Mouse (Mus musculus) heart, embryonic 16.5 days (tissue): Measurements from ENCODE around the gene Gm44973. TPM values are rescaled to one million over a fixed set of nuclear protein-coding genes. Genes with fewer than 3 reads are reported as not detected.
A peak's percentile ranks its signal among the peaks of the same experiment; 100 is the strongest.

ENCODE experiments used
- ATAC-seq: fragments of 200-750 bp; cut with Nextera tagmentation; replicated peaks from 2 replicates; pipeline ENCODE4 v1.8.0; 2017; ENCODE audit warnings: moderate number of reproducible peaks; ENCODE audit not compliant: insufficient read depth, low FRiP score; ENCODE audit errors: extremely low read depth
- H3K27ac ChIP-seq: fragments of 300-500 bp; sonication (generic); 2 replicates; pipeline ENCODE4 v1.5.1; 2014; ENCODE audit warnings: mild to moderate bottlenecking, low read length, control low read depth, moderate library complexity
- H3K27me3 ChIP-seq: fragments of 300-500 bp; sonication (generic); 2 replicates; pipeline ENCODE4 v1.6.1; 2014; ENCODE audit warnings: low read length, mixed read lengths; ENCODE audit not compliant: control insufficient read depth, insufficient read depth
- H3K36me3 ChIP-seq: fragments of 300-500 bp; sonication (generic); 2 replicates; pipeline ENCODE4 v1.6.1; 2014; ENCODE audit not compliant: control insufficient read depth, insufficient read depth
- H3K4me1 ChIP-seq: fragments of 300-500 bp; sonication (generic); 2 replicates; pipeline ENCODE4 v1.6.1; 2014; ENCODE audit warnings: low read length, mixed read lengths; ENCODE audit not compliant: control insufficient read depth, insufficient read depth
- H3K4me2 ChIP-seq: fragments of 300-500 bp; sonication (generic); 2 replicates; pipeline ENCODE4 v1.6.1; 2014; ENCODE audit warnings: low read depth, mild to moderate bottlenecking, control low read depth, low read length
- H3K4me3 ChIP-seq: fragments of 300-500 bp; sonication (generic); 2 replicates; pipeline ENCODE4 v1.5.1; 2014; ENCODE audit warnings: mild to moderate bottlenecking, control low read depth, low read length
- H3K9ac ChIP-seq: fragments of 300-500 bp; sonication (generic); 2 replicates; pipeline ENCODE4 v1.6.1; 2014; ENCODE audit warnings: low read length, control low read depth
- H3K9me3 ChIP-seq: fragments of 300-500 bp; sonication (generic); replicated peaks from 2 replicates; pipeline ENCODE4 v1.6.1; 2016; ENCODE audit warnings: low read length; ENCODE audit not compliant: control insufficient read depth
- WGBS: fragments of 180-500 bp; shearing (Covaris S2); extraction: QIAGEN DNeasy Blood & Tissue Kit; methylation state at CpG from one replicate; pipeline ENCODE4 v1.1.7; 2014; 5-methylcytosine and 5-hydroxymethylcytosine counted together
- polyA plus RNA-seq: library from polyadenylated mRNA; unstranded; fragments of >200 nt; fragmentation: Nextera tagmentation; extraction: Ambion mirVana; gene quantifications from 2 replicates; pipeline ENCODE4 v1.2.1, GENCODE M21; 2015

Gene Gm44973
- polyA plus RNA-seq, 1 experiment from 2014 or later: 0.95 TPM

- Histone ChIP-seq H3K4me2 (peak overlapping the region; percentile 92), H3K4me1 (peaks cover 26% of the 10 kb centered on the region), H3K4me3 (peak overlapping the region; percentile 78), H3K27ac (no peak overlapping the region), H3K9ac (no peak overlapping the region), H3K27me3 (peaks cover 53% of the 10 kb centered on the region), H3K36me3 (no peaks in the 10 kb centered on the region), H3K9me3 (no peaks in the 10 kb centered on the region)
- WGBS: 9% methylated on average over 45 of the region's 45 CpGs
- ATAC-seq: no peak
Measured at GRCm38 (mm10) chr7:5052931-5053343, 37.6 kb downstream of the Gm44973 start.

DNA sequence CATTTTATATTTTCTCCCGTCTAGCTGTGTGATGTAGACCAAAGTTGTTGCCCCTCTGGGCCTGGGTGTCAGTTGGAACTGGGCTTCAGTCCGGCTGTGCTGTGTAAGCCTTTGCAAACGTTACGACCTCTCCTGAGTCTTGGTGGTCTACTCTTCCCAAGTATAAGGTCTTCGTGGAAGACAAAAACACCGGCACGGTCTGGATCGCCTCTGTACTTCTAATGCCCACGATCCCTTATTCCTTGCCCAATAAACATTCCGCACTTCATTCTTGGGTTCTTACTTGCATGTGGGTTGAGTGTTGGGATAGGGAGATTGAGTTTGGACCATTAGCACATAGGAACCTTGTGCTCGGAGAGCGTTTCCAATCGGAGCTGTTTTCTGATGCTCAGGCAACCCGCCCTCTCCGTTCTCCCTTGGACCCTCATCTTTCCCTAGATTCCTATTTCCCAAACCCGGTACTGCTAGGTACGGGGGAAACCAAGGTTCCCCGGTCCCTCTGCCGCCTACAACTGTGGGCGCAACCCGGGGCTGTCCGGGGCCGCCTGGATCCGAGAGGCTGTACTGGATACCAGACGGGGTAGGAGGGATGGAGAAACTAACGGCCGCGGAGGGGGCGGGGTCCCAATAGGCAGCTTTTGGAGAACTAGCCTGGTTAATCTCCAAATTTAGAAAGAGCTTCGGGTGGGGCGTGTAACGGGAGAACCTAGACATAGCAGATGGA lies 38.3 kb downstream of the Gm44973 start:
- Histone ChIP-seq H3K27me3 (peaks cover 56% of the 10 kb centered on the region), H3K4me2 (peak overlapping the region; percentile 52), H3K4me3 (peak overlapping the region; percentile 78), H3K4me1 (peaks cover 26% of the 10 kb centered on the region), H3K9ac (peak overlapping the region; percentile 23; the same call in 1 of the 2 replicates), H3K9me3 (no peaks in the 10 kb centered on the region), H3K36me3 (no peaks in the 10 kb centered on the region), H3K27ac (no peak overlapping the region)
- ATAC-seq: no peak
- 12% methylated on average over 32 of the region's 32 CpGs for WGBS

DNA sequence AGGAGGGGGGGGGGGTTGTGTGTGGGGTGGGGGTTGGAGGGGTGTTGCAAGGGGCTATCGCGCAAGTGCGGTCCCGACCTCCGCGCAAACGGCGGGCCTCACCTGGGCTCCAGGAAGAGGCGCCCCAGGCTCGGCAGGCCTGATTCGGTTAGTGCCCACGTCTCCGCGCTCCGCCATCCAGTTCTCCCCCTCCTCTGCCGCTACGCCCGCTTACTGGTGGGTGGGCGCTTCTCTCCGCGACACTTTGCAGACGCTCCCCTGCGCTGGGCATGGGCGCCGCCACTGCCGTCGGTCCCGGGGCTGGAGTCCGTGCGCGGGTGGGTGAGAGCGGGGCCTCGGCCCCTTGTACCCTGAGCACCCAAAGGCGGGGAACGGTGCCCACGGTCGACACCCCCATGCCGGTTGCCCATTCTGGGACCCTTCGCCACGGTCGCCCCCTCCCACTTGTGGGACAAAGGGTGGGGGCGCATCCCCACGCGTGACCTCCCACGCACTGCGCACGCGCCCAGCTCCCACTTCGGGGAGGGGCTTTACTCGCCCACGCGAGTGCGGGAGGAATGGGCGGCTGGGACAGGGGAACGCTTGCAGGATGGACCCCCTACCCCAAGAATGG lies 41.5 kb downstream of the Gm44973 start:
- Histone ChIP-seq H3K4me1 (peaks cover 31% of the 10 kb centered on the region), H3K4me3 (peak overlapping the region; percentile 44), H3K27ac (no peak overlapping the region), H3K36me3 (no peaks in the 10 kb centered on the region), H3K9me3 (no peaks in the 10 kb centered on the region), H3K4me2 (peak overlapping the region; percentile 57), H3K27me3 (peaks cover 56% of the 10 kb centered on the region), H3K9ac (peak overlapping the region; percentile 60)
- no peak for ATAC-seq
- 3% methylated on average over 45 of the region's 55 CpGs for WGBS

GRCm38 (mm10) chr7:5057381-5057780 lies 42.1 kb downstream of the Gm44973 start:
- H3K9ac ChIP-seq: peak overlapping the region; percentile 60; the same call in 1 of the 2 replicates
- ATAC-seq: no peak
- WGBS: 37% methylated on average over 8 of the region's 8 CpGs

GRCm38 (mm10) chr7:5057804-5058203 lies 42.5 kb downstream of the Gm44973 start:
- Histone ChIP-seq H3K4me2 (no peak overlapping the region), H3K4me1 (peaks cover 22% of the 10 kb centered on the region), H3K9me3 (no peaks in the 10 kb centered on the region), H3K27ac (no peak overlapping the region), H3K9ac (no peak overlapping the region), H3K27me3 (peaks cover 50% of the 10 kb centered on the region), H3K36me3 (no peaks in the 10 kb centered on the region), H3K4me3 (no peak overlapping the region)
- WGBS: 38% methylated on average over 11 of the region's 11 CpGs
- no peak for ATAC-seq

More at GRCm38 (mm10) chr7:5057381-5057780, 42.1 kb downstream of the Gm44973 start:
- peaks cover 26% of the 10 kb centered on the region for H3K4me1 ChIP-seq
- H3K36me3 ChIP-seq: no peaks in the 10 kb centered on the region
- H3K9me3 ChIP-seq: no peaks in the 10 kb centered on the region
- peak overlapping the region; percentile 44 for H3K4me3 ChIP-seq
- no peak overlapping the region for H3K27ac ChIP-seq
- peak overlapping the region; percentile 57; the same call in 1 of the 2 replicates for H3K4me2 ChIP-seq
- peaks cover 50% of the 10 kb centered on the region for H3K27me3 ChIP-seq

DNA sequence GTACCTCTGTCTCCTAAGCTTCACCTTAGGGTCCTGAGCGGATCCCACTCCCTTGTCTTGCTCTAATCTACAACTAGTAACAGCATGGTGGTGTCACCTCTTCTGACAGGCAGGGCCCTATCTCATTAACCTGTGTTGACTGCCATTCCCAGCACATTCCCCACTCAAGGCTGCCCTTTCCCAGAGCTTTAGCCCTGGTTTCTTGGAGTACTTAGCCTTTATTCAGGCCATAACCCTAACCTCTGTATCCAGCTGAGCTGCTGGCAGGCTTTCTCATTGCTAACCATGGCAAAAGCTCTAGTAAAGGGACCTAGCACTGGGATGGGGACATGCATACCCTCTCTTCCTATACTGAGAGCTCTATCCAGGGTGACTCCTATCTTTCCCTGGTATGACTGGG lies 43.3 kb downstream of the Gm44973 start:
- H3K4me3 ChIP-seq: no peak overlapping the region
- peaks cover 43% of the 10 kb centered on the region for H3K27me3 ChIP-seq
- H3K9me3 ChIP-seq: no peaks in the 10 kb centered on the region
- H3K27ac ChIP-seq: no peak overlapping the region
- H3K4me2 ChIP-seq: no peak overlapping the region
- 71% methylated on average over 1 of the region's 1 CpGs for WGBS
- H3K9ac ChIP-seq: no peak overlapping the region
- ATAC-seq: no peak
- H3K36me3 ChIP-seq: no peaks in the 10 kb centered on the region
- peaks cover 20% of the 10 kb centered on the region for H3K4me1 ChIP-seq

- Histone ChIP-seq H3K9ac (no peak overlapping the region), H3K4me2 (no peak overlapping the region), H3K36me3 (no peaks in the 10 kb centered on the region), H3K27ac (no peak overlapping the region), H3K27me3 (peaks cover 36% of the 10 kb centered on the region), H3K4me1 (peaks cover 24% of the 10 kb centered on the region), H3K9me3 (no peaks in the 10 kb centered on the region), H3K4me3 (no peak overlapping the region)
- ATAC-seq: no peak
- whole genome bisulfite sequencing: 89% methylated on average over 12 of the region's 12 CpGs
Measured at GRCm38 (mm10) chr7:5059421-5059820, 44.1 kb downstream of the Gm44973 start.

GRCm38 (mm10) chr7:5060239-5060731 lies 45.0 kb downstream of the Gm44973 start:
- no peak for ATAC-seq
- Histone ChIP-seq H3K27me3 (peaks cover 27% of the 10 kb centered on the region), H3K9ac (peak overlapping the region; percentile 97), H3K4me2 (peak overlapping the region; percentile 91), H3K4me1 (peaks cover 27% of the 10 kb centered on the region), H3K27ac (peak overlapping the region; percentile 100), H3K36me3 (no peaks in the 10 kb centered on the region), H3K4me3 (peak overlapping the region; percentile 88), H3K9me3 (no peaks in the 10 kb centered on the region)
- 5% methylated on average over 27 of the region's 27 CpGs for WGBS
